Mouse (Mus musculus): Measurements from ENCODE around the gene Gm867.
A peak's percentile ranks its signal among the peaks of the same experiment; 100 is the strongest.

Gm867 gene

DNA sequence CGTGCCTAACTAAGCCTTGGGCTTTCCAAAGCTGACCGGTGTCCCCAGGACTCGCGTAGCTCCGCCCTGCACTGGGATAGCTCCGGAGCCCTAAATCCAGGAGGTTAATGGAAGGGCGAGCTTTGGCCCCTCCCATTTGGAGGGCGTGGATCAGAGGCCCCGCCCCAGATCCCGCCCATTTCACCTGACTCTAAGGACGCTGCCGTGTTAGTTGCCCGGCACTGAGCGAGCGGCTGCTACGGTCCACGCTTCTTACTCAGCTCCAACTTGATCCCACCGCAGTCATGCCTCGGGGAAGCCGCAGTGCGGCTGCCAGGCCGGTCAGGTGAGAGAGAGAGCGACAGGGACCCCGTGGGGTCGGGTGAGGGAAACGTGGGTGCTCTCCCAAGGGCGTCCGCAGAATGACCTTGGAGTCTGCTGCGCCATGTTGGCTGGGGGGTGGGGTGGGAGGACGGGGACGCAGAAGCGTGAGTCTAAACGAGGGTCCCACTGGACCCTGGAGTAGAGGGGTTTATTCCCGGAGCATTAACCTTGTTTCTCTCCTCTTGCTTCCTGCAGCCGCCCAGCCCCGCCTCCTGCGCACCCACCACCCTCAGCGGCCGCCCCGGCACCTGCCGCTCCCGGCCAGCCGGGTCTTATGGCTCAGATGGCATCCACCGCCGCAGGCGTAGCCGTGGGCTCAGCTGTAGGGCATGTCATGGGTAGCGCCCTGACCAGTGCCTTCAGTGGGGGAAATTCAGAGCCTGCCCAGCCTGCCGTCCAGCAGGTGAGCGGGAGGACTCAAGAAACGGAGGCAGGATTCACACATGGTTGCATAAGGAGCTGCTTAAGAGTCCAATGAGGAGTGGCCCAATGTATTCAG is 4.6 kb downstream of the Gm867 start, which contains the start of gene Mmp11:
Gene Mmp11, minus strand, starts transcription at position 817 of the 862 bp plus-strand sequence.
- DNase-seq, result peak; percentile 88 to 89

- no peak for DNase-seq
Measured at GRCm38 (mm10) chr10:75934991-75935390, 5.5 kb downstream of the Gm867 start.

DNA sequence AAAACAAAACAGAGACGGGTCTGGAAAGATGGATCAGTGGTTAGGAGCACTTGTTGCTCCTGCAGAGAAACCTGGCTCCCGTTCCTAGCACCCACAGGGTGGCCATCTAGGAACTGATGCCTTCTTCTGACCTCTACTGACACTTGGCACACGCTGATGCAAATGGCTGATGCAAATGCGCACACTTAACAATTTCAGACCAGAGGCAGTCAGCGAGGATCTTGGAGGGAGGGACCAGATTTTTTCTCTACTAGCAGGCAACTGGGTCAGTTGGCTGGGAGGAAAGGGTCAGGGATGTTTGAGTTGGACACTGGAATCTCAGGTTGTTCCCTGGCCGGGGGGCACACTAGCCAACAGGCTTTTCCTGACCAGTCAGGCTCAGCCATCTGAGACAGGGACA is 7.6 kb downstream of the Gm867 start, which contains the start of gene Chchd10:
Gene Chchd10, plus strand, starts transcription at position 240 of the 400 bp plus-strand sequence.
- DNase-seq, result no peak

DNA sequence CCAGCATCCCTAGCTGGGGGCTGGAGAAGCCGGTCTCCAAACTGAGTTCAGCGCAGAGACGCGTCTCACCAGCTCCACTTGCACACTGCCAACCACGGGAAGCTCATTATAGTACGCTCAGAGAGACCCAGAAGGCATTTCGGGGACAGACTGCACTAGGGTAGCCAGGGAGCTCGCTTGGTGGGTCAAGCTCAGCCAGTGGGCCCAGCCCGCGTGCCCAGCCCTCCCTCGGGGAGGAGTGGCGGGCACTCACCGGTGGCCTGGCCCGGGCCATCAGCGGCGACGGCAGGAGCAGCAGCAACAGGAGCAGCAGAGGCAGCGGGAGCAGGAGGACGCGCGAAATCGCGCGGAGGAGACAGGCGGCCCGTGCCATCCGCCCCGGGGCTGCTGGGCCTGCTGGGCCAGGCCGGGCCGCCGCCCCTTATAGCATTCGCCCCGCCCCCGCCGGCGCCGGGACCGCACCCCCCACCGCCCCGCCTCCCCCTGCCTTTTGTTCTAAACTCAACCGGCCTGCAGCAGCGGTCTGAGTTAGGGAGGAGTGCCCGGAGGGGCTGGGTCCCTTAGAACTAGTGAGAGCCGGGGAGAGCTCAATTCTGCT is 8.3 kb downstream of the Gm867 start:
- peak; percentile 30 to 45 for DNase-seq

DNA sequence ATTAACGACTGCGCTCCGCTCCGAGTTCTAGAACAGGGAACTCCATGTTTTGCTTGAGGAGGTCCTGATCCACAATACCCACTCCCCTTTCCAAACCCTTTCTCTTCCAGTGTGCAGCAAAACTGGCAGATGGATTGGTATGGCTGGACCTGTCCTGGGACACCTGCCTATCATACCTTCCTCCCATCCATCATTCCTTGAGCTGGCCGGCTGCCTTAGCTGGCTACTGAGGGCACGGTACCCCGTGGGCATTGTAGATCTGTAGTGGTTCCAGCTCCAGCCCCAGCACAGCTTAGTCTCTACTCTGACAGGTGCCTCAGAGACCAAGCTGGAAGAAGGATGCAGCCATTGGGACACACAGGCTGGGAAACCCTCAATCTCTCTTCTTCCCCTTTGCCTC is 9.2 kb downstream of the Gm867 start:
- no peak for DNase-seq

DNA sequence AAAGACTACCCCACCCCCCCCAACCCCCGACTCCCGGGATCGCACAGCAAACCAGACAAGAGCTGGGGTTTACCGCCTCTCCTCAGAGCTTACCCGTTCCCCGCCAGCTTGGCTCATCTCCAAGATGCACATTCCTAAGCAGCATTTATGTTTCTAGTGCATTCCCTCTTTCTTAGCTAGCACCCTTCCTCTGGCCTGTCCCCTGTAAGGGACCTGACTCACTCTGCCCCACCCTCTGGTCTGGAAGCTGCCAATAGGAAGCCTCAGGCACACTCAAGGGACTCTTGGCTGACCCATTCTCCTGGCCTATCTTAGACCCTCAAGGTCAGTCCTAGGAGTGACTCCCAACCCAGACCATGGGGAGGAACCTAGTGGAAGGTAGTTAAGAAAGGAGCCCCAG is 10.2 kb downstream of the Gm867 start:
- no peak for DNase-seq

DNA sequence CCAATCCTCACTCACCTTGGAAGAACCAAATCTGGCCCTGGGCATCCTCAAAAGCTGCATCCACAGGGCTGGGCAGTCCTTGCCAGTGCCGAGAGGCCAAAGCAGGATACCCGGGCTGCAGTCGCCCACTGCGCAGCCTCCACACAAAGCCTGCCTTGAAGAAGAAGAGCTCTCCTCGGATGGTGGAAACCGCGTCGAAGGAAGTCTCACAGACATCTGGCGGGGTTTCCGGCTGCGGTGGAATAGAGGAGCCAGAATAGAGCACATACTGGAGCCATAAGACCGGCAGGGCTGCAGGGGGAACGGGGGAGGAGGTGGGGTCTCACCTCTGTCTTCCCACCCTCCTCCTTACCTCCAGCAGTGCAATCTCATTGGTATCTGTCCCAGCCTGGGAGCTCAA is 14.1 kb downstream of the Gm867 start:
- DNase-seq, result no peak

DNA sequence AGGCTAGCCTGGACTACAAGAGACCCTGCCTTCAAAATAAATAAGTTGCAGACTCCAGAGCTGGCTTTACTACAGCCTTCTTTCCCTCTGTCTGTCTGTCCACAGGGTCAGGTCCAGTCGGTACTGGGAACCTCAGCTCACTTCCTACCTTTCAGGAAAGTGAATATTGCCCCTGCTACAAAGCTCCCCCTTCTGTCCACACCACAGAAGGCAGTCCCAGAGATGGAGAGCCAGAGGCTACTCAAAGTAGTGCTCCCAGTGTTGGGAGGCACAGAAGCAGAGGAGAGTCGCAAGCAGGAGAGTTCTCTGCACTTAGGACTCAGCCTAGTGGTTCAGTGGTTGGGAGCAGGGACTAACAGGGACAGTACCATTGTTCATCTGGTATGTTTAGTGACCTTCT is 16.1 kb downstream of the Gm867 start:
- no peak for DNase-seq

GRCm38 (mm10) chr10:75921726-75922560 is 18.5 kb downstream of the Gm867 start:
- DNase-seq, result peak; percentile 49 to 56

GRCm38 (mm10) chr10:75921026-75921725 is 19.3 kb downstream of the Gm867 start, which contains the start of gene Smarcb1:
Smarcb1 (minus strand) TSS chr10:75921617.
- DNase-seq, result peak; percentile 97 to 98

DNA sequence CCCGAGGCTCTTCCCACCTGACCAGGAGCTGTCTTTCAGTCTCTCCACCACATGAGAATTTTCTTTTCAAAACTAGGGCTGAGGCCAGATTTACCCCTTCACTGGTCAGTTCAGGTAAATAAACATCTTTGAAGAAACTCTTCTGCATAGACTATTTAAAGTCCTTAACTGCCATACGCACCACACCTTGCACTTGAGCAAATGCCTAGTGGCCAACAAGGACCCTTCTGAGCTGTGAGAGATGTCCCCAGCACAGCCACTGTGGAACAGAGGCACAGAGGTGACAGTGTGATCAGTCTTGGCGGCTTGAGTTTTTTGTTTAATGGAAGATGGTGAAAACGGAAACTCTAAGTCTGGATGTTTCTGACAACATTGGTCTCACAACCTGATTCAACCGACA is 21.4 kb downstream of the Gm867 start:
- no peak for DNase-seq

DNA sequence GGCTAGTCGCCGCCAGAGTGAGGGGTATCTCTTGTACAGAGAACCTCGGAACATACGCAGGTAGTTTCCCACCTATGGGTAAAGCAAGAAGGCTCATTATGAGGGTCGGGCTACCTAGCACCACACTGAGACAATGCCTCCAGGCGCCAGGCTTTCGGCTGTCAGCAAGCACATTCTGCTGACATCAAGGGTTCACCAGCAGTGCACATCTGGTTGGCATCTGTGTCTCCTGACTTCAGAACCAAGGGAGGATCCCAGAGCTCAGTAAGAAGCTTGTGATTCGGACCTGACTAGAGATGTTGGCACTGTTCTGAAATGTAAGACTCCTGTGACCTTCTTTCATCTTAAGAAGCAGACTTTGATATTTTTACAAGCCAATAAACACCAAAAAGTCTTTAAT is 23.6 kb downstream of the Gm867 start:
- no peak for DNase-seq

- no peak for DNase-seq
Measured at GRCm38 (mm10) chr10:75915557-75915956, 24.9 kb downstream of the Gm867 start.

DNA sequence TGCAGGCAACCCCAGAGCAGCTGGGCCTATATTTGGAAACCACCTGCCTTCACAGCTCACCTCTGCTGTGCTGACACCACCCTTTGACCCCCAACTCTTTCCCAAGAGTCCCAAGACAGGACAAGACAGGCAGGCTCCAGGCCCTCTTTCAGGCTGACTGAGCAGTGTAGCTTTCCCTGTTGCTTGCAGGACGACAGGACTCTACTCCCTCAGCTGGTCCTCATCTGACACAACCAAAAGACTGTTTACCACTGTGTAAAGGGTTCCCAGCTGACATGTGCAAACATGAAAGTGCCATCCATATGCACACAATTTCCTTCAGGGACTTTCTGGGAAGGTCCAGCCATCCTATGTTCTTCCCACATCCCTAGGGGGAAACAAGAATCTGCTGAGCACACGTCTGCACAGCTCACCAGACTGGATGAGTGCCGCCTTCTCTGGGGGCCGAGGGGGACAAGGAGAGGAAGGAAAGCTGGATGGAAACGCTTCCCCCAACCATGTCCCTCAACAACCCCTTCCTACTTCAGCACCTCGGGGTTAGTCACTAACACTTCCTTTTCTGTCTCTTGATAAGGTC is 27.4 kb downstream of the Gm867 start:
- DNase-seq, result no peak

- DNase-seq, result no peak
Measured at GRCm38 (mm10) chr10:75910698-75911097, 29.8 kb downstream of the Gm867 start.

GRCm38 (mm10) chr10:75906882-75907281 is 33.6 kb downstream of the Gm867 start:
- no peak for DNase-seq

GRCm38 (mm10) chr10:75904391-75904790 is 36.1 kb downstream of the Gm867 start:
- no peak for DNase-seq

GRCm38 (mm10) chr10:75898846-75899245 is 41.6 kb downstream of the Gm867 start:
- DNase-seq, result no peak

DNA sequence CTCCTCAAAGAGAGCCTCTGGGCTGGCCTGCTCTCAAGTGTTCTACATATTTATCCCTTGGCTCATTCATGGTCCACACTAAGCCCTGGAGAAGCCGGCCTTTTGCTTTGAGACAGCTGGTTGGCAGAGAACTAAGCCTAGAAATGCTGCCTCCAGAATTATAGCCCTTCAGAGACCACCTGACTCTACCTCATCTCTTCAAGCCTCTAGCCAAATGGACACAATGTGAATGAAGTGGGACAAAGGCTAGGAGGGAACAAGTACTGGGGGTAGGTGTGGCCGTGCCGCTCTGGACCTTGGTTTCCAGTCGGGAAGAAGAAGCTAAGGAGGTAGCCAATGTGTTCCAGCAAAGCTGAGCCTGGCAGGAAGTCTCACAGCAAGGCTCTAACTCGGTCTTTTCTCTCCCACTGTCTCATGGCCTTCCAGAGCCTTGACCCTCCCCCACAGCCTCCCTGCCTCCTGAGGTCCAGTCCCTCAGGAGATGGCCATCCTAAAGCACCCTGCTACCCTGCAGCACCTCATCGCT is 42.4 kb downstream of the Gm867 start:
- no peak for DNase-seq

DNA sequence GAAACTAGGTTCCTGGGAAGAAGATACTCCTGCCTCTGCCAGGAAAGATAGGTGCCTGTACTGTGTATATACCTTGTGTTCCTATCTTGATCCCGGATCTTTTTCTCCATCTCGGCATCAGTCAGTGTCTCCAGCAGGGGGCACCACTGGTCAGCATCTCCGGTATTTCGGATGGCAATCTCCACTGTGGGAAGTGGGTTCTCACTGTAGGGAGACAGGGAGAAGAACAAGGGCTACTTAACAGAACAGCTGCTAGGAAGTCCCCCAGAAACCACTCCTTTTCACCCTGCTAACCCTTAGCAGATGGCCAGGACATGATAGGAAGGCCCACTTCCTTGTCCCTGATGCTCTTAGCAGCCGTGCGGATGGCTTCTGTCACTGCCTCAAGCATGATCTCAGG is 43.1 kb downstream of the Gm867 start:
- DNase-seq, result peak; percentile 81 to 87

DNA sequence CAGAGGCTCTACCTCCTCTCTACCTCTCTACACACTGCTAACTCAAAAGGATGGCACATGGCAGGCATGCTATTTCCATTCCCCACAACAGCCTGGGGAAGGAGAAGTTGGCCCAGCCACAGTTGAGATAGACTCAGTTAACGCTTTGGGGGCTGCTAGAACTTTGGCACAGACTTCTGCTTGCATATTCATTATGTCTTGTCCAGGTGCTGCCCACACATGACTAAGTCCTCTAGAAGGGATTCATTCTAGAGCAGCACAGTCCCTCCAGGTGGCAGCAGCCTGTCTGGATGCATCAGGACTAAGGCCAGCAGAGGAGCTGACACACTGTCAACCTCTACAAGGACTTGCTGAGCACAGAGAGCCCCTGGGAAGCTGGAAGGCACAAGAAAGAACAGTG is 44.3 kb downstream of the Gm867 start:
- no peak for DNase-seq

DNA sequence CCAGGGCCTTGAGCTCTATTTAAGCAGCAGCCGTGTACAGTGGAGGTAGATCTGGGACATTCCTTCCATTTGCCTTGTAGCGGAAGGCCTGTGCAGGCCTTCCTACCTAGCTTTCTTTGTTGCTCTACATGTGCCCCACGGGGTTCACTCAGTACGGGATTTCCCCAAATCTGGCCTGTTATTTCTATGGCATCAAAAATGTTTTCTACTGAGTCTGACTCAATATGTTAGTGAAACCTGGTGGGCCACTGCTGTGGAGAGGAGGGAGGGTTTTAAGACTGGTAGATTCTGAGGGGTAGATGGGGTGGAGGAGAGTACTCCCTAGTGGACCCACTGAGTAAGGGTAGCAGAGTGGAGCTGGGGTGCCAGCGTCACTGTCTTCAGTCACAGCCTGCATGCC is 44.7 kb downstream of the Gm867 start:
- no peak for DNase-seq

All from cerebellum, adult 18-20 months (tissue).